Mouse (Mus musculus): Measurements from ENCODE around the gene Efcab6. TPM values are rescaled to one million over a fixed set of nuclear protein-coding genes. Genes with fewer than 3 reads are reported as not detected.

The Efcab6 gene
- total RNA-seq, 2 experiments from 2014 or later = 20.4 to 24.1 TPM

DNA sequence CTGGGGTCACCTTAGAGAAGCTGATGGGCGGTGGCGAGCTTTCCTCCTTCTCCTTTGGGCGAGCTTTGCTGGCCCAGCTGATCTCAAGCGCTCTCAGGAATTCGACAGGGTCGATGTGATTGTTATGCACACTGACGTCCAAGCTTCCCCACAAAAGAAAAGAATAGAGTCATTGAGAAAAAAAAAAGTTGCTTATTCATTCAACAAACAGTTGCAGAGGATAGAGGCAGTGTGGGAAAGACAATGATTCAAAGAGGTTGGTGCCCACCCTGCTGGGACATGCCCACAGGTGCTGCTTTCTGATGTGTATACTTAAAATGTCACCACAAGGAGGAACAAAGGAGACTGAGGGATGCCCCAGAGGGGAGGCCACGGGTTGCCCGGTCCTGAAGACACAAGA, 169.2 kb downstream of the Efcab6 start:
- no peak for DNase-seq
- intact Hi-C loops (cut with DNase I) = no loop called here

DNA sequence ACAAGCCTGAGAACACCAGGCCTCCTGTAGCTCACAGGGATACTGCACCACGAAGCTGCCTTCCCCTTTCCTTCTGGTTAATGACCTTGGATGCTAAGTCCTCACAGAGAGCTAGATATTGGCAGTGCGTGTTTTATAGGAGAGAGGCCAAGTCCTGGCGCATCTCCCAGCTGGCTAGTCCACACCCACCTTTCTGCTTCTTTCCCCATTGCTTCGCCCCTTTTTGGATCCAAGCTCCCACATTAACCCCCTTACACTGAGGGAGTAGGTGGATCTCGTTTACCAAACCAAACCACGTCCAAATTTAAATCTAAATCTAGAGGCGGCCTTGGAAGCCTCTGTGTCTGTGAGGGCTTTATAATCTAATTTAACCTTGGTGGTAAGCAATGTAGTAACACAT, 170.9 kb downstream of the Efcab6 start:
- DNase-seq = peak; percentile 74
- intact Hi-C loops (cut with DNase I) = no loop called here

DNA sequence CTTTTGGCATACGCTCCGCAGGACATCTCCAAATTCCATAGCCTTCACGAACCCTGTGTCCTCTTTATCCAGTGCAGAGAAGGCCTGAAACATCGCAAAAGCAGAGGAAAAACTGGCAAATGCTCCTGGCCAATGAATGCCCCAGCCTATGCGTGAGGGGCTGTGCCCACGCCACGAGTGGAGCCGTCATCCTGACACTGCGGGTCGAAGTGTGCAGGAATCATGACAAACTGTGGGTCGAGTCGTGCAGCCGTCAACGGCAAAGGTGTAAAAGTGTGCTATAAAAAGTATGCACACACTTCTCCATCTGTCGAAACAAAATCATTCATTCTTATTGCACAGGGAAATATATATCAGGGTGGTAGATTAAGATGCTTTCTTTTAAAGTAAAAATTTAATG, 172.3 kb downstream of the Efcab6 start:
- intact Hi-C loops (cut with DNase I) = no loop called here

GRCm38 (mm10) chr15:83884291-83884690, 180.9 kb downstream of the Efcab6 start:
- intact Hi-C loops (cut with DNase I) = no loop called here
- DNase-seq = peak; percentile 55

More for the DNA sequence above, 172.3 kb downstream of the Efcab6 start:
- DNase-seq = no peak

GRCm38 (mm10) chr15:83883821-83884220, 181.4 kb downstream of the Efcab6 start:
- intact Hi-C loops (cut with DNase I) = no loop called here
- DNase-seq = no peak

GRCm38 (mm10) chr15:83879845-83880244, 185.3 kb downstream of the Efcab6 start:
- intact Hi-C loops (cut with DNase I) = no loop called here
- DNase-seq = no peak

DNA sequence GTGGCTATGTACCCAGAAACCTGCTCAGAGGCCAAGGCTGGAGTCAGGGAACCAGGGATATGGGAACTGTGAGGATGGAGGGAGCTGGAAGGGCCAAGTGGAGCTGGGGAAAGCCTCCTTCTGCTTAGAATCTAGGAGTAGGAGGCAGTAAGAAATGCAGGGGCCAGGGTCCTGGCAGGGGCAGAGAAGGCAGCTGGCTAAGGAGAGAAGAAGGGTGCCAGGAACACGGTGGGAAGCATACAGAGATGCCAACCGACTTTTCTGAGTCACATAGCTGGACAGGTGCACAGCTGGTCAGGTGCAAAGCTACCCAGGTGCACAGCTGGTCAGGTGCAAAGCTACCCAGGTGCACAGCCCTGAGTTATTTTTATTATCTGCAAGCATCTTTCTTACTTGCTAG, 187.3 kb downstream of the Efcab6 start:
- peak; percentile 42 for DNase-seq
- intact Hi-C loops (cut with DNase I) = no loop called here

DNA sequence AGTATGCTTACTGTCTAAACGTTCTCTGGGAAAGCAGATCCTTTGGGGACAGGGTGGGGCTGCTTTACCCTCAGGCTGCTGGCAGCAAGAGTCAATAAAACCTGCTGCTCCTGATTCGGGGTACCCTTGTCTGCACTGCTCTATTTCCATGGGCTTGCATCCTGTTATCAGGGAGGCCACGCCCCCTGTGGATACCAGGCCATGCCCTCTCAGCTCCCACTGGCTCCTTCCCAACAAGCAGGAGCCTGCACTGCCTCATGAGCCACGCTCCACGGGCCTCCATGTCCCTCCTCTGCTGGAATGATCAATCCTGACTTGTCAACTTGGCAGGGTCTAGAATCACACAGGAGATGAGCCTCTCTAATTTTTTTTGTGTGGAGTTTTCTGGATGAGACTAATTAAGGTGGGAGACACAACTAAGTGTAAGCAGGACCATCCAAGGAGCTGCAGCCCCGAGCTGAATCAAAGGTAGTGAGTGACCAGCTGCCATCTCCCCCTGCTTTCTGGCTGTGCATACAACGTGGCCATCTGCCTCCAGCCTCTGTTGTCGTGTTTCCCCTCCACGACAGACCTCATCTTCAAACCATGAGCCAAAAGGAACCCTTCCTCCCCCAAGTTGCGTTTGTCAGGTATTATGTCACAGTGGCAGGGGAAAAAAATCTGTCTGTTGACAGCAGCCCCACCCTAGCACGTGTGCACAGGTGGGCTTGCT, 187.9 kb downstream of the Efcab6 start:
- intact Hi-C loops (cut with DNase I) = no loop called here

DNA sequence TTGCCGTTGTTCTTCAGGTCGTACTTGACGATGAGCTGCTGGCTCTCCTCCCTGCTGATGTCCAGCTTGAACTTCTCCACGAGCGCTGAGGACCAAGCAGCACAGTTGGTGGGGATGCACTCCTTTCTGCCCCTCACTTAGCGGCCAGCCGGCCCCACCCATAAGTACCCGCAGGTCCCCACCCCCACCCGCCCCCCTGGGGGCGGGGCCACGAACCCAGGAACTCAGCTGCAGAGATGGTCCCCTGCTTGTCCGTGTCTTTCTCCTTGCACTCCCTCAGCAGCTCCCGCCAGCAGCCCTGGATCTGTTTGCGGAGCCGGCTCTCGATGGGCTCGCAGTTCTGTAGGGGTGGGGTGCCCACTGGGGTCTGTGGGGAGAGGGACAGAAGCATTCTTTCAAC, 194.2 kb downstream of the Efcab6 start:
- intact Hi-C loops (cut with DNase I) = no loop called here

More for the DNA sequence above, 187.9 kb downstream of the Efcab6 start:
- DNase-seq = peak; percentile 53

DNA sequence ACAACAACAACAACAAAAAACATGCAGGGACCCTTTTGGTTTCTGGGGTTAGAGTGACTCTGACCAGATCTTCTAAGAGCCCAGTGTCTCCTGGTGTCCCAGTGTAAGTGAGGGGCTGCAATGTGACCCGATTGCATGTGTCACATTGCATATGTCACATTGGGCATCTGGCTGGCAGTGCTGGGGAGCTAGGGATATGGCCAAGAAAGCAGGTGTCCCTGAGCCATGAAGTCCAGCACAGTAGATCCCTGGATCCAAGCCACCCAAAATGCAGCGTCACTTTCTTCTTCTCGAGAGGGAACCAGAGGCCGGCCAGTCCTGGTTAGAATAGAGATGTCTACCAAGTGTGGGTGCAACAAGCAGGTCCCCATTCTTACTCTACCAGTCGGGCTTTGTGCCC, 199.6 kb downstream of the Efcab6 start:
- peak; percentile 79 for DNase-seq
- intact Hi-C loops (cut with DNase I) = no loop called here

More for the DNA sequence above, 194.2 kb downstream of the Efcab6 start:
- DNase-seq = no peak

GRCm38 (mm10) chr15:83857129-83857528, 208.1 kb downstream of the Efcab6 start:
- intact Hi-C loops (cut with DNase I) = loop anchor here (5.0 kb wide), 1 partner anchor 195 kb away; no protein-coding TSS in a partner anchor
- peak; percentile 72 for DNase-seq

- peak; percentile 52 for DNase-seq
- intact Hi-C loops (cut with DNase I) = no loop called here
Measured at GRCm38 (mm10) chr15:83853400-83853811, 211.8 kb downstream of the Efcab6 start.

DNA sequence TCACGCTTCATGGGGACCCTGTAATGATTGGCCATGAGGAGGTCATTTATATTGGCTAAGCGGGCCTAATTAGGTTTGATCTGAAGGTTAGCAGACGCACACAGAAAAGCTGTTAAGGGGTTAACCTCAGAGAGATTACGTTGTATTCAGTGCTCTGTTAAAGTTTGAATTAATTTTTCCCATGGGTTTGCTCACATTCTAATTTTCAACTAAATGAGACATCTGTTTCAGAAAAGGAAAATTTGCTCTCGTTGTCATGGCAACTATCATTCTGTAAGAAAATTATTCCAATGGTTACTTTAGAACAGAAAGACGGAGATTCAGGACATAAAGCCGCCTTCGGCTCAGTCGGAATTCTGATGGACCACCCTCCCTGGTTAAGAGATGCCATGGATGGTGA, 217.0 kb downstream of the Efcab6 start:
- no peak for DNase-seq
- intact Hi-C loops (cut with DNase I) = loop anchor here (10.0 kb wide), 1 partner anchor 147 kb away; no protein-coding TSS in a partner anchor

DNA sequence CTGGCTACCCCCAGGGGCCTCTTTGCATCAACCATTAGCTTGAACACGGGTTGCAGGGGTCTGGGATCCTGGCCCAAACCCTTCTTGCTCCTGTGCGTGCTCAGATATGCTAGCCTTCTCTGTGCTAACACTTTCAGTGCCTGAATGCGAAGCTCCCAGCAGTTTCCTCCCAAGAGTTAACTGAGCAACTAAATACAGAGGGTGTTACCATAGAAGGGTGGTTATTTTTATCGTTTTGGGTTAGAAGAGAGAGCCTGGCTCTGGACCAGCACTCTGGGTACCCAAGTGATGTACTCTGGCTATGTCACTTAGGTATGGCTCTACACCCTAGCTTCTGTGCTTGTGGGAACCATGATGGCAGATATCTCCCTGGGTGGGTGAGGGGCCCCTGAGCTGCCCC, 217.7 kb downstream of the Efcab6 start:
- DNase-seq = no peak
- intact Hi-C loops (cut with DNase I) = loop anchor here (10.0 kb wide), 1 partner anchor 147 kb away; no protein-coding TSS in a partner anchor

DNA sequence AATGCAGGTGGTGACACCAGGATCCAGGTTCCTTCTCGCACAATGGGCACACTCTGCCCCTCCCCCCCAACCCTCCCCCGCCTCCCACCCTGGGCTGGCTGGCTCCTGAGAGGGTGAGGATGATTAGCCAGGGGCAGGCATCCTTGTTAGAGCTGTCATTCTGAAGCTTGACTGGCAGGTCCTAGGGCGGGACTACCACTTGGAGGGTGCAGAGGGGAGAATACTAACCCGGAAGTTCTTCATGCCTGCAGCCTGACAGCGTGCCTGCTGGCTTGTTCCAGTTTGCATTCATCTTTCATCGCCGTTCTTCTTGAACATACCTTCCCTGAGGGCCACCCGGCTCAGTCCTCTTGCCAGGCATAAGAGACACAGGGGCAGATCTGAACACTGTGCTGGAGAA, 218.6 kb downstream of the Efcab6 start:
- no peak for DNase-seq
- intact Hi-C loops (cut with DNase I) = loop anchor here (10.0 kb wide), 1 partner anchor 148 kb away; no protein-coding TSS in a partner anchor

GRCm38 (mm10) chr15:83845734-83846133, 219.4 kb downstream of the Efcab6 start:
- DNase-seq = no peak

GRCm38 (mm10) chr15:83842915-83843789, 222.0 kb downstream of the Efcab6 start:
- peak; percentile 48 for DNase-seq
- intact Hi-C loops (cut with DNase I) = loop anchor here (5.0 to 10.0 kb wide), 3 partner anchors 46 to 152 kb away; no protein-coding TSS in a partner anchor

More at GRCm38 (mm10) chr15:83845734-83846133, 219.4 kb downstream of the Efcab6 start:
- intact Hi-C loops (cut with DNase I) = loop anchor here (10.0 kb wide), 1 partner anchor 149 kb away; no protein-coding TSS in a partner anchor

DNA sequence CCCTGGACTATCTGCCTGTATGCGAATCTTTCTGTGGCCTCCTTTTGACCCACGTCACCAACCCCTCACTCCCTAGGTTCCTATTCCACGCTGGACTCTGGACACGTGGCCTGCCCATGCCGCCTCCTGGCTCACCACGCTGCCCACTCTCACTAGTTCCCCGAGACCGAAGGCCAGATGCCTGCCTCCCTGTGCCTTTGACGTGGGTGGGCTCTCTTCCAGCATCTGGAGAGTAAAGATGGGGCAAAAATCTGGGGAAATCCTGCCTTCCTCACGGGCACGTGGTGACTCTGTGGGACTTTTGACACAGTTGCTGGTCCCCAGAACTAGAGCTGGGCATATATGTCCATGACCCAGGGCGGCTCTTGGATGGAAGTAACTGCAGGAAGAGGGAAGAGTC, 222.8 kb downstream of the Efcab6 start:
- intact Hi-C loops (cut with DNase I) = loop anchor here (5.0 to 10.0 kb wide), 3 partner anchors 45 to 152 kb away; no protein-coding TSS in a partner anchor
- DNase-seq = peak; percentile 43

DNA sequence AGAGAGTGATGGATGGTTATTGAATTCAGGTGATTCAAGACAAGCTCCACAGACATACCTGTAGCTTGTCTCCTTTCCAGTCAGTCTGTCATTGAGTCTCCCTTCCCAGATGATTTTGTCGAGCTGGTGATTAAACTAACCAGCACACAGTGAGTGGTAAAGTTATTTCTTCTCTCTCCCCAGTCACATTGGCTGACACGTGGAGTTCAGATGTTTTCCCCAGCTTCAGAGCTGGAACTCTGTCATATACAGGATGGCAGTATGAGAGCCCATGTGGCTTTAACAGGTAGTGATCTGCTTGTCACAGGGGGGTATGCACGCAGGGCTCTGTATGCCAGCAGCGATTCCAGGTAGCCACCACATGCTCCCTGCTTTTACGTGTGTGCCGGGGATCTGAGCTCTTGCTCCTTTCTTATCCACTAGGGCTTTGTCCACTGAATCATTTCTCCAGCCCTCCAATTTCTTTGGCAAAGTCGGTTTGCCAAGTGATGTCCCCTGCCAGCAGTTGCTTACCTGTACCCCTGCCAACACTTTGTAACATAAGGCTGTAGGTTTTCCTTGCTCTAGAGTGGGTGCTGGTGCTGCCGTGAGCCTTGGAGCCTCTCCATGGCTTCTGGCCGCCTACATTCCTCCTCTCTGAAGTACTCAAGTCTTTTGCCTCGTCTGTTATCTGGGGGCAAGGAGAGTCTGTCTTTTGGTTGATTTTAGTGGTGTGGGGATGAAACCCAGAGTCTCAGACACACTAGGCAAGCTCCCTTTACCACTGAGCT, 224.0 kb downstream of the Efcab6 start:
- intact Hi-C loops (cut with DNase I) = loop anchor here (5.0 to 10.0 kb wide), 3 partner anchors 44 to 154 kb away; no protein-coding TSS in a partner anchor
- no peak for DNase-seq

- intact Hi-C loops (cut with DNase I) = no loop called here
- DNase-seq = no peak
Measured at GRCm38 (mm10) chr15:83832265-83832664, 232.9 kb downstream of the Efcab6 start.

Measured in left cerebral cortex, postnatal 4 days (tissue).